23 mouse cellular contexts compared by ENCODE assay signal in genomic region chr4:40359307-40359706, GRCm38 (mm10).
DNase-seq lines count a peak whose midpoint lies in the region; ATAC-seq and TF ChIP-seq lines count a peak whose summit lies in the region.
"Had no signal": no experiment of that assay in that cellular context is flagged by ENCODE, and none has a peak within 500 bp of the region (broad histone marks: within the 10 kb centered on the region; RNA-seq: fewer than 3 reads in every experiment).

No protein-coding gene starts in this region.

- no peak overlapping the region for H3K4me2 ChIP-seq in forebrain, embryonic 13.5 days
- no peak overlapping the region for H3K4me2 ChIP-seq in forebrain, embryonic 12.5 days
- no peak overlapping the region for H3K4me2 ChIP-seq in forebrain, embryonic 16.5 days (ENCODE audit: low read length)
- no peak overlapping the region for H3K4me2 ChIP-seq in forebrain, postnatal 0 days (ENCODE audit: low read depth)
- no peak overlapping the region for H3K4me2 ChIP-seq in hindbrain, embryonic 13.5 days
- no peak overlapping the region for H3K4me2 ChIP-seq in midbrain, embryonic 13.5 days (replicated peaks)
- no peak overlapping the region for H3K4me2 ChIP-seq in midbrain, embryonic 11.5 days
- H3K4me2 ChIP-seq: embryonic facial prominence, embryonic 12.5 days had no signal

- ATAC-seq in forebrain, embryonic 13.5 days = peak; percentile 77; the same call in 1 of the 2 replicates
- no peak for ATAC-seq in forebrain, embryonic 12.5 days (ENCODE audit: low FRiP score)
- ATAC-seq in forebrain, embryonic 16.5 days = peak; percentile 63
- ATAC-seq in forebrain, postnatal 0 days = no peak
- ATAC-seq in hindbrain, embryonic 13.5 days (ENCODE audit: low FRiP score) = 0 out of 2 replicates have a peak, but pooled peaks have one; percentile 36
- peak; percentile 65; the same call in 1 of the 2 replicates for ATAC-seq in midbrain, embryonic 13.5 days
- no peak for ATAC-seq in midbrain, embryonic 11.5 days (ENCODE audit: low FRiP score)
- ATAC-seq: activated CD4-positive, CD25-positive, alpha-beta regulatory T cell, adult 4 months; CD4-positive, CD25-positive, alpha-beta regulatory T cell, adult 4 months; Patski had no signal

- H3K9ac ChIP-seq in forebrain, embryonic 13.5 days = no peak overlapping the region
- no peak overlapping the region for H3K9ac ChIP-seq in forebrain, embryonic 12.5 days
- no peak overlapping the region for H3K9ac ChIP-seq in forebrain, embryonic 16.5 days (replicated peaks; ENCODE audit: low read depth, low read length)
- H3K9ac ChIP-seq in forebrain, postnatal 0 days = no peak overlapping the region
- H3K9ac ChIP-seq in hindbrain, embryonic 13.5 days = no peak overlapping the region
- H3K9ac ChIP-seq in midbrain, embryonic 13.5 days (replicated peaks) = no peak overlapping the region
- no peak overlapping the region for H3K9ac ChIP-seq in midbrain, embryonic 11.5 days (ENCODE audit: low read length)
- H3K9ac ChIP-seq: embryonic facial prominence, embryonic 12.5 days had no signal

- H3K4me1 ChIP-seq in forebrain, embryonic 13.5 days = 0 out of 2 replicates have a peak, but pooled peaks cover 7% of the 10 kb centered on the region
- 0 out of 2 replicates have a peak, but pooled peaks cover 3% of the 10 kb centered on the region for H3K4me1 ChIP-seq in forebrain, embryonic 12.5 days
- no peaks in the 10 kb centered on the region for H3K4me1 ChIP-seq in forebrain, embryonic 16.5 days (replicated peaks; ENCODE audit: control insufficient read depth, insufficient read depth, low read length)
- H3K4me1 ChIP-seq in forebrain, postnatal 0 days (ENCODE audit: insufficient read depth) = no peaks in the 10 kb centered on the region
- peaks cover 3% of the 10 kb centered on the region; the same call in 1 of the 2 replicates for H3K4me1 ChIP-seq in hindbrain, embryonic 13.5 days (replicated peaks)
- H3K4me1 ChIP-seq in hindbrain, embryonic 10.5 days (replicated peaks) = no peaks in the 10 kb centered on the region
- no peaks in the 10 kb centered on the region for H3K4me1 ChIP-seq in midbrain, embryonic 13.5 days (replicated peaks)
- H3K4me1 ChIP-seq in midbrain, embryonic 11.5 days (ENCODE audit: control insufficient read depth, insufficient read depth, low read length) = no peaks in the 10 kb centered on the region
- H3K4me1 ChIP-seq: embryonic facial prominence, embryonic 12.5 days had no signal

- H3K4me3 ChIP-seq in forebrain, embryonic 13.5 days = no peak overlapping the region
- H3K4me3 ChIP-seq in forebrain, embryonic 12.5 days (replicated peaks) = no peak overlapping the region
- no peak overlapping the region for H3K4me3 ChIP-seq in forebrain, embryonic 16.5 days (replicated peaks; ENCODE audit: low read length)
- H3K4me3 ChIP-seq in forebrain, postnatal 0 days (ENCODE audit: low read depth, low read length) = no peak overlapping the region
- no peak overlapping the region for H3K4me3 ChIP-seq in hindbrain, embryonic 13.5 days
- H3K4me3 ChIP-seq in hindbrain, embryonic 10.5 days = no peak overlapping the region
- H3K4me3 ChIP-seq in midbrain, embryonic 13.5 days (replicated peaks) = no peak overlapping the region
- no peak overlapping the region for H3K4me3 ChIP-seq in midbrain, embryonic 11.5 days (ENCODE audit: low read depth, low read length)
- H3K4me3 ChIP-seq: embryonic facial prominence, embryonic 10.5 days; embryonic facial prominence, embryonic 12.5 days had no signal

- no peaks in the 10 kb centered on the region for H3K36me3 ChIP-seq in forebrain, embryonic 13.5 days (ENCODE audit: poor library complexity, severe bottlenecking)
- no peaks in the 10 kb centered on the region for H3K36me3 ChIP-seq in forebrain, embryonic 12.5 days (replicated peaks)
- H3K36me3 ChIP-seq in forebrain, embryonic 16.5 days (ENCODE audit: control insufficient read depth, insufficient read depth) = no peaks in the 10 kb centered on the region
- no peaks in the 10 kb centered on the region for H3K36me3 ChIP-seq in forebrain, postnatal 0 days (ENCODE audit: insufficient read depth)
- no peaks in the 10 kb centered on the region for H3K36me3 ChIP-seq in hindbrain, embryonic 13.5 days
- H3K36me3 ChIP-seq in hindbrain, embryonic 10.5 days = no peaks in the 10 kb centered on the region
- H3K36me3 ChIP-seq in midbrain, embryonic 13.5 days = no peaks in the 10 kb centered on the region
- no peaks in the 10 kb centered on the region for H3K36me3 ChIP-seq in midbrain, embryonic 11.5 days (ENCODE audit: control insufficient read depth, insufficient read depth, low read length)
- H3K36me3 ChIP-seq: embryonic facial prominence, embryonic 10.5 days; embryonic facial prominence, embryonic 12.5 days; G1E had no signal

- no peak for TF ChIP-seq CTCF in forebrain, postnatal 0 days (IDR thresholded peaks at IDR 0.05; ENCODE audit: low read depth)

- no peak for DNase-seq in forebrain, postnatal 0 days
- no peak for DNase-seq in hindbrain, embryonic 10.5 days (ENCODE audit: low spot score)
- DNase-seq in midbrain, embryonic 11.5 days (ENCODE audit: low spot score, missing footprints) = no peak
- DNase-seq: adrenal gland, adult 8-10 months; adrenal gland, postnatal 14 days; adrenal gland, postnatal 36 days; B cell, adult 2 months; cerebellum, adult 11-12 months; cerebellum, adult 2 months; cerebellum, adult 9-10 months; cerebellum, postnatal 10 days; cerebellum, postnatal 25 days had no signal

- no peaks in the 10 kb centered on the region for H3K27me3 ChIP-seq in forebrain, embryonic 13.5 days
- no peaks in the 10 kb centered on the region for H3K27me3 ChIP-seq in forebrain, embryonic 12.5 days
- H3K27me3 ChIP-seq in forebrain, embryonic 16.5 days (replicated peaks; ENCODE audit: control insufficient read depth, insufficient read depth, low read length) = no peaks in the 10 kb centered on the region
- no peaks in the 10 kb centered on the region for H3K27me3 ChIP-seq in forebrain, postnatal 0 days (ENCODE audit: insufficient read depth, low read length)
- H3K27me3 ChIP-seq in hindbrain, embryonic 13.5 days = no peaks in the 10 kb centered on the region
- H3K27me3 ChIP-seq in hindbrain, embryonic 10.5 days (ENCODE audit: insufficient read depth, poor library complexity, severe bottlenecking) = no peaks in the 10 kb centered on the region
- H3K27me3 ChIP-seq in midbrain, embryonic 13.5 days = no peaks in the 10 kb centered on the region
- no peaks in the 10 kb centered on the region for H3K27me3 ChIP-seq in midbrain, embryonic 11.5 days (ENCODE audit: control insufficient read depth, insufficient read depth, low read length)
- H3K27me3 ChIP-seq: embryonic facial prominence, embryonic 12.5 days; Patski had no signal

- H3K9me3 ChIP-seq in forebrain, embryonic 13.5 days (replicated peaks) = no peaks in the 10 kb centered on the region
- no peaks in the 10 kb centered on the region for H3K9me3 ChIP-seq in forebrain, embryonic 12.5 days
- H3K9me3 ChIP-seq in forebrain, embryonic 16.5 days (ENCODE audit: control insufficient read depth, low read length) = no peaks in the 10 kb centered on the region
- H3K9me3 ChIP-seq in forebrain, postnatal 0 days (ENCODE audit: low read length) = no peaks in the 10 kb centered on the region
- H3K9me3 ChIP-seq in hindbrain, embryonic 13.5 days = no peaks in the 10 kb centered on the region
- H3K9me3 ChIP-seq in hindbrain, embryonic 10.5 days = no peaks in the 10 kb centered on the region
- no peaks in the 10 kb centered on the region for H3K9me3 ChIP-seq in midbrain, embryonic 13.5 days
- H3K9me3 ChIP-seq in midbrain, embryonic 11.5 days (ENCODE audit: control insufficient read depth, low read length) = no peaks in the 10 kb centered on the region
- H3K9me3 ChIP-seq: embryonic facial prominence, embryonic 10.5 days; embryonic facial prominence, embryonic 12.5 days; G1E had no signal

- WGBS in forebrain, embryonic 13.5 days = 51% methylated on average over 3 of the region's 3 CpGs
- 37% methylated on average over 3 of the region's 3 CpGs for WGBS in forebrain, embryonic 12.5 days
- WGBS in forebrain, embryonic 16.5 days = 30% methylated on average over 3 of the region's 3 CpGs
- 21% methylated on average over 3 of the region's 3 CpGs for WGBS in forebrain, postnatal 0 days
- 49% methylated on average over 3 of the region's 3 CpGs for WGBS in hindbrain, embryonic 13.5 days
- 72% methylated on average over 3 of the region's 3 CpGs for WGBS in hindbrain, embryonic 10.5 days
- WGBS in midbrain, embryonic 13.5 days = 67% methylated on average over 3 of the region's 3 CpGs
- WGBS in midbrain, embryonic 11.5 days = 75% methylated on average over 3 of the region's 3 CpGs

- no peak overlapping the region for H3K27ac ChIP-seq in forebrain, embryonic 13.5 days
- H3K27ac ChIP-seq in forebrain, embryonic 12.5 days = no peak overlapping the region
- H3K27ac ChIP-seq in forebrain, embryonic 16.5 days (ENCODE audit: low read length) = no peak overlapping the region
- no peak overlapping the region for H3K27ac ChIP-seq in forebrain, postnatal 0 days (ENCODE audit: low read depth, low read length)
- no peak overlapping the region for H3K27ac ChIP-seq in hindbrain, embryonic 13.5 days
- no peak overlapping the region for H3K27ac ChIP-seq in hindbrain, embryonic 10.5 days
- H3K27ac ChIP-seq in midbrain, embryonic 13.5 days = no peak overlapping the region
- no peak overlapping the region for H3K27ac ChIP-seq in midbrain, embryonic 11.5 days (ENCODE audit: low read depth, low read length)
- H3K27ac ChIP-seq: embryonic facial prominence, embryonic 10.5 days; embryonic facial prominence, embryonic 12.5 days had no signal

Comparison
In these comparisons a context has a peak if more than half of its experiments do, and no peak if none do; other contexts are left out.
1. ATAC-seq: peak in forebrain, embryonic 13.5 days (single experiment), forebrain, embryonic 16.5 days (single experiment), hindbrain, embryonic 13.5 days (single experiment) and midbrain, embryonic 13.5 days (single experiment); none in forebrain, embryonic 12.5 days (single experiment), forebrain, postnatal 0 days (single experiment) and midbrain, embryonic 11.5 days (single experiment).